Mouse (Mus musculus) lung, postnatal 0 days (tissue): ENCODE measurements around the gene Syt11.

Source experiments
- CTCF ChIP-seq: IDR thresholded peaks from 2 replicates; pipeline ENCODE4 v1.5.1; 2016; ENCODE audit warnings: antibody characterized with exemption, mild to moderate bottlenecking
- EP300 ChIP-seq: IDR thresholded peaks from 2 replicates; pipeline ENCODE4 v1.6.1; 2016; ENCODE audit warnings: antibody characterized with exemption, mild to moderate bottlenecking, control low read depth

- TF ChIP-seq CTCF (peak; percentile 57), EP300 (no peak)
Measured at GRCm38 (mm10) chr3:88719098-88719497, 55.9 kb downstream of the Syt11 start.
